Mouse (Mus musculus): Measurements from ENCODE around the gene Maml2. TPM values are rescaled to one million over a fixed set of nuclear protein-coding genes. Genes with fewer than 3 reads are reported as not detected.
A peak's percentile ranks its signal among the peaks of the same experiment; 100 is the strongest.

Gene Maml2
- polyA plus RNA-seq, 1 experiment from 2014 or later, result 15.1 TPM

DNA sequence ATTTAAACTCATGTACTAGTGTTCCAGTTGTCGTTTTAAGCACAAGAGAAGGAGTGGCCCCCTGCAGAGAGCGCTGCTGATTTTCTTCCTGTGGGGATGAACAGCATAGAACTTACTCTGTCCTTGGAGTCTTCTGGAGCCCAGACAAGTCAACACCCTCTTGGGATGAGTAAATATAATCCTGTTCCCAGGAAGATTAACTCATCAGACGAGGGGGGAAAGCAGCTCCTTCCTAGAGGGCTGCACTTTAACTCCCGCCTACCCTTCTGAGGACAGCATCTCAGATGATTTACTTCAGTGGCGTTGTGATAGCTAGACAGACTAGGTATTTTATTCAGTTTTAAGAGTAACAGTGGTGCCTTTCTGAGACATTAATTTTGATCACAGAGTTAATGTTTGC is 215.4 kb downstream of the Maml2 start:
- no peaks in the 10 kb centered on the region; the same call in 1 of the 2 replicates for H3K4me1 ChIP-seq (ENCODE audit: insufficient read depth, low read depth, low read length)
- no peaks in the 10 kb centered on the region for H3K27me3 ChIP-seq (replicated peaks; ENCODE audit: insufficient read depth, low read length)
- no peak overlapping the region for H3K9ac ChIP-seq (replicated peaks; ENCODE audit: low read depth)
- no peaks in the 10 kb centered on the region for H3K36me3 ChIP-seq (ENCODE audit: insufficient read depth, low read length)
- H3K4me2 ChIP-seq (replicated peaks; ENCODE audit: low read depth, low read length), result no peak overlapping the region
- no peak for TF ChIP-seq EP300 (IDR thresholded peaks at IDR 0.05)
- TF ChIP-seq CTCF (IDR thresholded peaks at IDR 0.05), result no peak
- H3K4me3 ChIP-seq (ENCODE audit: low read depth, low read length), result no peak overlapping the region
- no peaks in the 10 kb centered on the region for H3K9me3 ChIP-seq (ENCODE audit: low read length)
- no peak for ATAC-seq
- 50% methylated on average over 5 of the region's 5 CpGs for WGBS
- no peak overlapping the region for H3K27ac ChIP-seq (ENCODE audit: low read length)
- DNase-seq (ENCODE audit: low spot score), result no peak

DNA sequence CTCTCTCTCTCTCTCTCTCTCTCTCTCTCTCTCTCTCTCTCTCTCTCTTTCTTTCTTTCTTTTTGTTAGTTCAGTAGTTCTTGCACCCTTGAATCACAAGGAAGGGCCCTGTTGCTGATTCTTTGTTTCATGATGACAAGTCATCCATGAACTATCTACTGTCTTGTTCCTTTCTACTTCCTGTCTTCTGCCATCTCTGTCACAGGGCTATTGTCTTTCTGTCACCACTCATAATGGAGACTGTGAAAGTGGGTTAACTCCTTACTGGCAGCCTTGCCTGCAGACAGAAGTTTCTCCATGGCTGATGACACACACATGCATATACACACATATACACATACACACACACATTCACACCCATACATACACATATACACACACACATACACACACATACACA is 216.7 kb downstream of the Maml2 start:
- no peak for TF ChIP-seq EP300 (IDR thresholded peaks at IDR 0.05)
- no peak for TF ChIP-seq CTCF (IDR thresholded peaks at IDR 0.05)
- Histone ChIP-seq H3K9me3 (ENCODE audit: low read length) (no peaks in the 10 kb centered on the region), H3K4me1 (ENCODE audit: insufficient read depth, low read depth, low read length) (no peaks in the 10 kb centered on the region; the same call in 1 of the 2 replicates), H3K9ac (replicated peaks; ENCODE audit: low read depth) (no peak overlapping the region), H3K4me2 (replicated peaks; ENCODE audit: low read depth, low read length) (no peak overlapping the region), H3K27ac (ENCODE audit: low read length) (no peak overlapping the region), H3K27me3 (replicated peaks; ENCODE audit: insufficient read depth, low read length) (no peaks in the 10 kb centered on the region), H3K36me3 (ENCODE audit: insufficient read depth, low read length) (no peaks in the 10 kb centered on the region), H3K4me3 (ENCODE audit: low read depth, low read length) (no peak overlapping the region)
- no peak for ATAC-seq
- DNase-seq (ENCODE audit: low spot score), result no peak

- DNase-seq (ENCODE audit: low spot score) (no peak), ATAC-seq (no peak)
- H3K4me1 ChIP-seq (ENCODE audit: insufficient read depth, low read depth, low read length), result no peaks in the 10 kb centered on the region; the same call in 1 of the 2 replicates
- H3K4me3 ChIP-seq (ENCODE audit: low read depth, low read length), result no peak overlapping the region
- H3K27me3 ChIP-seq (replicated peaks; ENCODE audit: insufficient read depth, low read length), result no peaks in the 10 kb centered on the region
- no peaks in the 10 kb centered on the region for H3K9me3 ChIP-seq (ENCODE audit: low read length)
- H3K27ac ChIP-seq (ENCODE audit: low read length), result no peak overlapping the region
- WGBS, result 60% methylated on average over 2 of the region's 2 CpGs
- H3K4me2 ChIP-seq (replicated peaks; ENCODE audit: low read depth, low read length), result no peak overlapping the region
- H3K36me3 ChIP-seq (ENCODE audit: insufficient read depth, low read length), result no peaks in the 10 kb centered on the region
- TF ChIP-seq EP300 (IDR thresholded peaks at IDR 0.05) (no peak), CTCF (IDR thresholded peaks at IDR 0.05) (no peak)
- no peak overlapping the region for H3K9ac ChIP-seq (replicated peaks; ENCODE audit: low read depth)
Observed at GRCm38 (mm10) chr9:13515976-13516375, 218.2 kb downstream of the Maml2 start.

DNA sequence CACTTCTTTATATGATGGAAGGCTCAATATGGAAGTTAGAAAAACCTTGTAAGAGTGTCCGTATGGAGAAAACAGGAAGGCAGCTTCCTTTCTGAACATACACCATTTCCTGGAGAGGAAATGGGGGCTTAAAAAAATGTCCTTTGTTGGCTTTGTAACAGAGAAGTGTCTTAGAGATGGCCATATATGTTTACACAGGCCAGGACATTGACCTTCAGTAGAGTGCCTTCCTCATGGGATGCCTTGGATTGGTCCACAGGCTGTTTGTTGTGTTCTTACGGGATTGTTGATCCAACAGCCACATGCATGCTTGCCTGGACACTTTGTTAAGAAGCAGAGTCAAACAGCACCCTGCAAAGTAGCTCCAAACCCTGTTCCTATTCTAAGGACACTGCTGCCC is 220.3 kb downstream of the Maml2 start:
- TF ChIP-seq CTCF (IDR thresholded peaks at IDR 0.05) (no peak), EP300 (IDR thresholded peaks at IDR 0.05) (peak; percentile 76)
- no peak overlapping the region for H3K9ac ChIP-seq (replicated peaks; ENCODE audit: low read depth)
- 46% methylated on average over 2 of the region's 2 CpGs for WGBS
- H3K27me3 ChIP-seq (replicated peaks; ENCODE audit: insufficient read depth, low read length), result no peaks in the 10 kb centered on the region
- ATAC-seq (peak; percentile 82), DNase-seq (ENCODE audit: low spot score) (peak; percentile 59)
- H3K4me2 ChIP-seq (replicated peaks; ENCODE audit: low read depth, low read length), result no peak overlapping the region
- no peaks in the 10 kb centered on the region; the same call in 1 of the 2 replicates for H3K4me1 ChIP-seq (ENCODE audit: insufficient read depth, low read depth, low read length)
- H3K27ac ChIP-seq (ENCODE audit: low read length), result peak overlapping the region; percentile 58; the same call in 1 of the 2 replicates
- H3K9me3 ChIP-seq (ENCODE audit: low read length), result no peaks in the 10 kb centered on the region
- no peaks in the 10 kb centered on the region for H3K36me3 ChIP-seq (ENCODE audit: insufficient read depth, low read length)
- no peak overlapping the region for H3K4me3 ChIP-seq (ENCODE audit: low read depth, low read length)

- Histone ChIP-seq H3K9ac (replicated peaks; ENCODE audit: low read depth) (no peak overlapping the region), H3K4me3 (ENCODE audit: low read depth, low read length) (no peak overlapping the region), H3K4me1 (ENCODE audit: insufficient read depth, low read depth, low read length) (no peaks in the 10 kb centered on the region; the same call in 1 of the 2 replicates), H3K9me3 (ENCODE audit: low read length) (no peaks in the 10 kb centered on the region), H3K36me3 (ENCODE audit: insufficient read depth, low read length) (no peaks in the 10 kb centered on the region), H3K4me2 (replicated peaks; ENCODE audit: low read depth, low read length) (no peak overlapping the region), H3K27me3 (replicated peaks; ENCODE audit: insufficient read depth, low read length) (no peaks in the 10 kb centered on the region), H3K27ac (ENCODE audit: low read length) (peak overlapping the region; percentile 58; the same call in 1 of the 2 replicates)
- DNase-seq (ENCODE audit: low spot score), result no peak
- ATAC-seq, result no peak
- whole genome bisulfite sequencing, result 72% methylated on average over 2 of the region's 2 CpGs
- TF ChIP-seq CTCF (IDR thresholded peaks at IDR 0.05) (no peak), EP300 (IDR thresholded peaks at IDR 0.05) (no peak)
Observed at GRCm38 (mm10) chr9:13518441-13518971, 220.7 kb downstream of the Maml2 start.

GRCm38 (mm10) chr9:13522061-13522820 is 224.5 kb downstream of the Maml2 start:
- H3K27ac ChIP-seq (ENCODE audit: low read length), result no peak overlapping the region; the same call in 1 of the 2 replicates
- no peaks in the 10 kb centered on the region for H3K9me3 ChIP-seq (ENCODE audit: low read length)
- H3K27me3 ChIP-seq (replicated peaks; ENCODE audit: insufficient read depth, low read length), result no peaks in the 10 kb centered on the region
- no peaks in the 10 kb centered on the region for H3K36me3 ChIP-seq (ENCODE audit: insufficient read depth, low read length)
- 65% methylated on average over 9 of the region's 9 CpGs for WGBS
- H3K4me1 ChIP-seq (ENCODE audit: insufficient read depth, low read depth, low read length), result peaks cover 5% of the 10 kb centered on the region; the same call in 1 of the 2 replicates
- no peak overlapping the region for H3K4me2 ChIP-seq (replicated peaks; ENCODE audit: low read depth, low read length)
- TF ChIP-seq EP300 (IDR thresholded peaks at IDR 0.05) (no peak), CTCF (IDR thresholded peaks at IDR 0.05) (no peak)
- ATAC-seq (no peak), DNase-seq (ENCODE audit: low spot score) (no peak)
- H3K4me3 ChIP-seq (ENCODE audit: low read depth, low read length), result no peak overlapping the region
- H3K9ac ChIP-seq (replicated peaks; ENCODE audit: low read depth), result no peak overlapping the region

Measured in lung, postnatal 0 days (tissue).